Mouse (Mus musculus) stomach, embryonic 14.5 days (tissue): ENCODE measurements around the gene Cpm. TPM values are rescaled to one million over a fixed set of nuclear protein-coding genes. Genes with fewer than 3 reads are reported as not detected.

Experiments
- ATAC-seq: fragments of 200-750 bp; cut with Nextera tagmentation; 2 replicates; pipeline ENCODE4 v1.8.0; 2017; ENCODE audit warnings: low read depth, moderate TSS enrichment; ENCODE audit not compliant: insufficient number of reproducible peaks, insufficient read depth, low FRiP score
- H3K27ac ChIP-seq: fragments of 300-500 bp; sonication (generic); 2 replicates; pipeline ENCODE4 v1.5.1; 2014; ENCODE audit warnings: mild to moderate bottlenecking, low read length, moderate library complexity, mixed read lengths
- H3K27me3 ChIP-seq: fragments of 300-500 bp; sonication (generic); 2 replicates; pipeline ENCODE4 v1.6.1; 2014; ENCODE audit warnings: low read length, control low read depth, mixed read lengths; ENCODE audit not compliant: control insufficient read depth, insufficient read depth
- H3K36me3 ChIP-seq: fragments of 300-500 bp; sonication (generic); 2 replicates; pipeline ENCODE4 v1.6.1; 2014; ENCODE audit warnings: mild to moderate bottlenecking, control low read depth, low read length, moderate library complexity, mixed read lengths; ENCODE audit not compliant: control insufficient read depth, insufficient read depth
- H3K4me1 ChIP-seq: fragments of 300-500 bp; sonication (generic); 2 replicates; pipeline ENCODE4 v1.6.1; 2014; ENCODE audit warnings: low read length, control low read depth, mixed read lengths; ENCODE audit not compliant: control insufficient read depth, insufficient read depth
- H3K4me2 ChIP-seq: fragments of 300-500 bp; sonication (generic); replicated peaks from 2 replicates; pipeline ENCODE4 v1.6.1; 2014; ENCODE audit warnings: low read depth, low read length, control low read depth
- H3K4me3 ChIP-seq: fragments of 300-500 bp; sonication (generic); 2 replicates; pipeline ENCODE4 v1.5.1; 2014; ENCODE audit warnings: low read depth, low read length, control low read depth
- H3K9ac ChIP-seq: fragments of 300-500 bp; sonication (generic); replicated peaks from 2 replicates; pipeline ENCODE4 v1.6.1; 2014; ENCODE audit warnings: low read depth, mild to moderate bottlenecking, control low read depth, low read length, moderate library complexity, mixed read lengths
- H3K9me3 ChIP-seq: fragments of 300-500 bp; sonication (generic); 2 replicates; pipeline ENCODE4 v1.6.1; 2016; ENCODE audit warnings: low read depth, low read length, control low read depth; ENCODE audit not compliant: control insufficient read depth
- WGBS: fragments of 180-500 bp; shearing (Covaris S2); extraction: QIAGEN DNeasy Blood & Tissue Kit; methylation state at CpG from one replicate; pipeline ENCODE4 v1.1.7; 2014; 5-methylcytosine and 5-hydroxymethylcytosine counted together
- polyA plus RNA-seq: library from polyadenylated mRNA; unstranded; fragments of >200 nt; fragmentation: Nextera tagmentation; extraction: Ambion mirVana; gene quantifications from 2 replicates; pipeline ENCODE4 v1.2.1, GENCODE M21; 2014

Gene Cpm
- polyA plus RNA-seq, 1 experiment from 2014 or later, result 95.8 TPM

DNA sequence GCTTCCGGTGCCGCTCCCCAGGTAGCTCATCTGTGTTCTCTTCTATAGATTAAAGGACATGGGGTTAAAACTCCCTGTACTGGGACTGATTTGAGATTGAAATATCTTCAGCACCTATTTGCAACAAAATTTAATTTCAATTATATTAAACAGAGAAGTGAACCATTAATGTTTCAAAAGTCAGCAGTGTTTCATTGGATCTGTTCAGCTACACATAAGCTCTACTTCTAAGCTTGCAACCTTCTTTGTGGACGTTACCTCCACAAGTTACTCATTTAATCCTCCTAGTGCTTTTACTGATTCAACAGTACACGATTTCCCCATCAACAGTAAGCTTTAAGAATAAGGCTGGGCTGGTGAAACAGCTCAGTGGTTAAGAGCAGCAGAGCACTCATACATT, 65.7 kb downstream of the Cpm start:
- H3K27ac ChIP-seq, result no peak overlapping the region
- no peaks in the 10 kb centered on the region for H3K27me3 ChIP-seq
- no peak overlapping the region for H3K4me3 ChIP-seq
- peaks cover 89% of the 10 kb centered on the region for H3K36me3 ChIP-seq
- no peak overlapping the region for H3K9ac ChIP-seq
- no peaks in the 10 kb centered on the region for H3K4me1 ChIP-seq
- WGBS, result 91% methylated on average over 4 of the region's 4 CpGs
- no peaks in the 10 kb centered on the region for H3K9me3 ChIP-seq
- no peak for ATAC-seq
- H3K4me2 ChIP-seq, result no peak overlapping the region

DNA sequence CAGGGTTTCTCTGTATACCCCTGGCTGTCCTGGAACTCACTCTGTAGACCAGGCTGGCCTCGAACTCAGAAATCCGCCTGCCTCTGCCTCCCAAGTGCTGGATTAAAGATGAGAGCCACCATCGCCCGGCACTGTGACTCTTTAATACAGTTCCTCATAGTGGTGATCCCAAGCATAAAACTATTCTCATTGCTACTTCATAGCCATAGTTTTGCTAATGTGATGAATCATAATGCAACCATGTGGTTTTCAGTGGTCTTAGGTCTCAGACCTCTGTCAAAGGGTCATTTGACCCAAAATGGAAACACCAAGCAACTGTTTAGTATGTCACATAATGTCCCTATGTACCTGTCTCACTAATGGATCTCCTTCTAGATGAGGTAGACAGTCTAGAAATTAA, 66.3 kb downstream of the Cpm start:
- Histone ChIP-seq H3K9ac (no peak overlapping the region), H3K27ac (no peak overlapping the region), H3K27me3 (no peaks in the 10 kb centered on the region), H3K9me3 (no peaks in the 10 kb centered on the region), H3K4me1 (no peaks in the 10 kb centered on the region), H3K4me3 (no peak overlapping the region), H3K36me3 (peaks cover 89% of the 10 kb centered on the region), H3K4me2 (no peak overlapping the region)
- 94% methylated on average over 4 of the region's 4 CpGs for WGBS
- no peak for ATAC-seq

- H3K36me3 ChIP-seq, result peaks cover 85% of the 10 kb centered on the region
- ATAC-seq, result no peak
- 84% methylated on average over 8 of the region's 8 CpGs for WGBS
- H3K4me3 ChIP-seq, result no peak overlapping the region
- H3K4me2 ChIP-seq, result no peak overlapping the region
- no peak overlapping the region for H3K27ac ChIP-seq
- H3K9me3 ChIP-seq, result no peaks in the 10 kb centered on the region
- H3K4me1 ChIP-seq, result no peaks in the 10 kb centered on the region
- no peaks in the 10 kb centered on the region for H3K27me3 ChIP-seq
- no peak overlapping the region for H3K9ac ChIP-seq
Observed at GRCm38 (mm10) chr10:117696021-117696826, 66.9 kb downstream of the Cpm start.

- no peaks in the 10 kb centered on the region for H3K27me3 ChIP-seq
- no peaks in the 10 kb centered on the region for H3K4me1 ChIP-seq
- H3K36me3 ChIP-seq, result peaks cover 86% of the 10 kb centered on the region
- H3K9me3 ChIP-seq, result no peaks in the 10 kb centered on the region
- H3K9ac ChIP-seq, result no peak overlapping the region
- WGBS, result 92% methylated on average over 6 of the region's 6 CpGs
- H3K27ac ChIP-seq, result no peak overlapping the region
- ATAC-seq, result no peak
- no peak overlapping the region for H3K4me2 ChIP-seq
- no peak overlapping the region for H3K4me3 ChIP-seq
Observed at GRCm38 (mm10) chr10:117696827-117697560, 67.7 kb downstream of the Cpm start.

DNA sequence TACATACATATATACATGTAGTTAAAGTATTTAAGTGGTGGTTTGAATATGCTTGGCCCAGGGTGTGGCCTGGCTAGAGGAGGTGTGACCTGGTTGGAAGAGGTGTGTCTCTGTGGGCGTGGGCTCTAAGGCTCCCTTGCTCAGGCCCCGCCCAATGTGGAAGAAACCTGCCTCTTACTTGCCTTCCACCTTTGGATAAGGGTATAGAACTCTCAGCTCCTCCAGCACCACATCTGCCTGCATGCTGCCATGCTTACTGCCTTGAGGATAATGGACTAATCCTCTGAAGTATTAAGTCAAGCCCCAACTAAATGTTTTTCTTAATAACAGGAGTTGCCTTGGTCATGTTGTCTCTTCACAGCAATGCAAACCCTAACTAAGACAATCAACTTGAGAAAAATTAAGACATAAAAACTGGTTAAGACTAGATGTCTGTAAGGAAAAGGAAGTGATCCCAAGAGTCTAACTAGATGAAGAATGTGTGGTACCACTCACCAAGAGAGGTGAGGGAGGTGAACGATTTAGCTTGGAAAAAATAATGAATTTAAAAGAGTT, 68.3 kb downstream of the Cpm start:
- Histone ChIP-seq H3K4me1 (no peaks in the 10 kb centered on the region), H3K4me2 (no peak overlapping the region), H3K9ac (no peak overlapping the region), H3K4me3 (no peak overlapping the region), H3K27ac (no peak overlapping the region), H3K36me3 (peaks cover 86% of the 10 kb centered on the region), H3K27me3 (no peaks in the 10 kb centered on the region), H3K9me3 (no peaks in the 10 kb centered on the region)
- WGBS, result 92% methylated on average over 3 of the region's 3 CpGs
- no peak for ATAC-seq

- ATAC-seq, result no peak
- H3K36me3 ChIP-seq, result peaks cover 89% of the 10 kb centered on the region
Observed at GRCm38 (mm10) chr10:117698313-117699138, 69.2 kb downstream of the Cpm start.

DNA sequence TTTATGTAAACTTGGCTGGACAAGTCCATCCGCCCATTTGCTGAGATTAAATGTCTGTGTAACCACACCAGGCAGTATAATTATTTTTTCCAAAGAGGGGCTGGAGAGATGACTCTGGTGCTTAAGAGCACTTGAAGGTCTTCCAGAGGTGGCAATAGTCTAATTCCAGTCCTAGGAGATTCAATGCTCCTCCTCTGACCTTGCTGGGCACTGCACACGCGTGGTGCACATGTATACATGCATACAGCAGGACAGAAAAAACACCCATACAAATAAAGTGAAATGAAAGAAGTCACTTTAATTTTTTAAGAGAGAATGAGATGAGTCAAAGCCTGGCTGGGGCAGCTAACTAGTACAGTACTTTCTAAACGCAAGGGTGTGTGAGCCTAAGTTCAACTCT, 70.6 kb downstream of the Cpm start:
- H3K4me1 ChIP-seq, result no peaks in the 10 kb centered on the region
- no peak overlapping the region for H3K4me2 ChIP-seq
- no peak overlapping the region for H3K27ac ChIP-seq
- 95% methylated on average over 4 of the region's 4 CpGs for WGBS
- H3K36me3 ChIP-seq, result peaks cover 88% of the 10 kb centered on the region
- H3K9me3 ChIP-seq, result no peaks in the 10 kb centered on the region
- H3K4me3 ChIP-seq, result no peak overlapping the region
- H3K9ac ChIP-seq, result no peak overlapping the region
- no peak for ATAC-seq
- no peaks in the 10 kb centered on the region for H3K27me3 ChIP-seq

More at GRCm38 (mm10) chr10:117698313-117699138, 69.2 kb downstream of the Cpm start:
- WGBS, result 97% methylated on average over 10 of the region's 10 CpGs
- Histone ChIP-seq H3K9me3 (no peaks in the 10 kb centered on the region), H3K27me3 (no peaks in the 10 kb centered on the region), H3K4me1 (no peaks in the 10 kb centered on the region), H3K27ac (no peak overlapping the region), H3K4me3 (no peak overlapping the region), H3K4me2 (no peak overlapping the region), H3K9ac (no peak overlapping the region)

GRCm38 (mm10) chr10:117700450-117700849, 71.2 kb downstream of the Cpm start:
- Histone ChIP-seq H3K9me3 (no peaks in the 10 kb centered on the region), H3K27me3 (no peaks in the 10 kb centered on the region), H3K4me1 (no peaks in the 10 kb centered on the region), H3K27ac (no peak overlapping the region), H3K9ac (no peak overlapping the region), H3K4me2 (no peak overlapping the region), H3K36me3 (peaks cover 86% of the 10 kb centered on the region), H3K4me3 (no peak overlapping the region)
- ATAC-seq, result no peak
- WGBS, result 97% methylated on average over 1 of the region's 1 CpGs
